Mouse (Mus musculus) hindbrain, postnatal 0 days (tissue): Measurements from ENCODE around the gene Rnf214. TPM values are rescaled to one million over a fixed set of nuclear protein-coding genes. Genes with fewer than 3 reads are reported as not detected.

Experiments
- ATAC-seq: fragments of 200-750 bp; cut with Nextera tagmentation; 2 replicates; pipeline ENCODE4 v1.8.0; 2017; ENCODE audit warnings: mild to moderate bottlenecking, moderate TSS enrichment, moderate library complexity
- DNase-seq: peaks from one replicate; pipeline ENCODE4 v3.0.0-alpha.2; 2015; ENCODE audit warnings: low spot score
- H3K27ac ChIP-seq: fragments of 300-500 bp; sonication (generic); 2 replicates; pipeline ENCODE4 v1.5.1; 2014; ENCODE audit warnings: mild to moderate bottlenecking
- H3K27me3 ChIP-seq: fragments of 300-500 bp; sonication (generic); 2 replicates; pipeline ENCODE4 v1.6.1; 2014; ENCODE audit warnings: low read length, mixed read lengths; ENCODE audit not compliant: insufficient read depth
- H3K36me3 ChIP-seq: fragments of 300-500 bp; sonication (generic); 2 replicates; pipeline ENCODE4 v1.6.1; 2014; ENCODE audit warnings: low read length, mixed read lengths; ENCODE audit not compliant: insufficient read depth
- H3K4me1 ChIP-seq: fragments of 300-500 bp; sonication (generic); 2 replicates; pipeline ENCODE4 v1.6.1; 2014; ENCODE audit warnings: antibody characterized with exemption, low read length, mixed read lengths; ENCODE audit not compliant: insufficient read depth
- H3K4me2 ChIP-seq: fragments of 300-500 bp; sonication (generic); 2 replicates; pipeline ENCODE4 v1.6.1; 2014; ENCODE audit warnings: low read depth, mild to moderate bottlenecking, low read length, moderate library complexity, mixed read lengths
- H3K4me3 ChIP-seq: fragments of 300-500 bp; sonication (generic); 2 replicates; pipeline ENCODE4 v1.5.1; 2014; ENCODE audit warnings: low read length
- H3K9ac ChIP-seq: fragments of 300-500 bp; sonication (generic); replicated peaks from 2 replicates; pipeline ENCODE4 v1.6.1; 2014; ENCODE audit warnings: mild to moderate bottlenecking, low read length, moderate library complexity, mixed read lengths
- H3K9me3 ChIP-seq: fragments of 300-500 bp; sonication (generic); 2 replicates; pipeline ENCODE4 v1.6.1; 2016; ENCODE audit warnings: low read length, mixed read lengths
- CTCF ChIP-seq: IDR thresholded peaks from 2 replicates; pipeline ENCODE4 v1.5.1; 2016; ENCODE audit warnings: antibody characterized with exemption, control low read depth, low read depth
- WGBS: fragments of 180-500 bp; shearing (Covaris S2); extraction: QIAGEN DNeasy Blood & Tissue Kit; methylation state at CpG from one replicate; pipeline ENCODE4 v1.1.7; 2014; 5-methylcytosine and 5-hydroxymethylcytosine counted together
- polyA plus RNA-seq: library from polyadenylated mRNA; unstranded; fragments of >200 nt; fragmentation: Nextera tagmentation; extraction: Ambion mirVana; gene quantifications from 2 replicates; pipeline ENCODE4 v1.2.1, GENCODE M21; 2015
- total RNA-seq: library from RNA; depleted of rRNA; stranded (reverse); fragments of >200 nt; gene quantifications from 2 replicates; pipeline ENCODE4 v1.2.3, GENCODE M21; 2014

Rnf214 gene
- total and polyA plus RNA-seq, 2 experiments from 2014 or later, result 51.9 to 77.7 TPM

DNA sequence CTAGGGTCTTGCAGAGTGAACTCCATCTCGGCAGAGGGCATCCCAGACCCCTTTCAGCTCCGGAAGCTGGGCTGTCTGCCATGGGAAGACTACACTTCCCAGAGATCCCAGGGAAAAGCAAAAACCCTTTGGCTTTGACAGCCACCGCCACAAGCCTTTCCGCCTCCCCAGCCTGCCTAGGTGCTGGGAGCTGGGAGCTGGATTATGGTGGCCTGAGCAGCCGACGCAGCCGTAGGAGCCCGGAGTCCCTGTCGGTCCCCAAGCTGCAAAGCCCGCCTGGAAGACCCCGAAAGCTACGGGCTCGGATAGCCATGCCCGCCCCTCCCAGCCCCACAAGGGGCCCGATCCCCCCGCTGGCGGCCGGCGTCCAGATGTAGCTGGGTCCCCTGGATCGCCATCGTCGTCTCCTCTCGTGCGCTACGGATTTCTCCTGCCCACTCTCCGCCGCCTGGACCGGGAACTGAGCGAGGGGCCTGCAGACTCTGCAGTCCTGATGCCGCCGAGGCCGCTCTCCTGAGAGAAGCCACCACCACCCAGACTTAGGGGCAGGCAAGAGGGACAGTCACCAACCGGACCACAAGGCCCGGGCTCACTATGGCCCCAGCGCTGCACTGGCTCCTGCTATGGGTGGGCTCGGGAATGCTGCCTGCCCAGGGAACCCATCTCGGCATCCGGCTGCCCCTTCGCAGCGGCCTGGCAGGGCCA, 68.1 kb downstream of the Rnf214 start, which contains the start of gene Bace1:
Gene Bace1 (plus strand): TSS at position 147 of the 705 bp plus-strand sequence.
- peak within 1 kb of the TSS; percentile 93 for H3K9ac ChIP-seq
- TF ChIP-seq CTCF, result peak; percentile 64
- no peaks in the 10 kb centered on the region for H3K27me3 ChIP-seq
- DNase-seq (peak; percentile 96), ATAC-seq (peak; percentile 90)
- peak within 1 kb of the TSS; percentile 95 for H3K4me2 ChIP-seq
- peak within 1 kb of the TSS; percentile 80 for H3K27ac ChIP-seq
- H3K36me3 ChIP-seq, result no peaks in the 10 kb centered on the region
- WGBS, result 1% methylated on average over 40 of the region's 40 CpGs
- peaks cover 25% of the 10 kb centered on the region for H3K4me1 ChIP-seq
- H3K9me3 ChIP-seq, result no peaks in the 10 kb centered on the region
- H3K4me3 ChIP-seq, result peak within 1 kb of the TSS; percentile 68

DNA sequence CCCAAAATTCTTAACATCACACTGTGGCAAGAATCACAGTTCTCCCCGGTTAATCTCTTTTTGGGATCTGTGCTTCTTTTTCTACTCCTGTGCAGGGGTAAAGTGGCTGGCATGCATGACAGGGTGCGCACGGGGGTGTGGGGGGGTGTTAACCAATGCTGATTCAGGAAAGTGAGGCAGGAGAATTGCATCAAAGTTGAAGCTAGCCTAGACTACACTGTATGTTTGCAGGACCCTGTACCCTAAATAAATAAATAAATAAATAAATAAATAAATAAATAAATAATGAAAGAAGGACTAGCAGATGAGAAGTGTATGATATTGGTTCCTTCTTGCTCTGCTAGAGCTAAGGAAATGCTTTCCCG, 68.7 kb downstream of the Rnf214 start:
- H3K36me3 ChIP-seq, result no peaks in the 10 kb centered on the region
- TF ChIP-seq CTCF, result no peak
- 18% methylated on average over 4 of the region's 4 CpGs for WGBS
- H3K4me3 ChIP-seq, result peak overlapping the region; percentile 68
- H3K27ac ChIP-seq, result no peak overlapping the region
- H3K9me3 ChIP-seq, result no peaks in the 10 kb centered on the region
- H3K9ac ChIP-seq, result peak overlapping the region; percentile 93; the same call in 1 of the 2 replicates
- peaks cover 25% of the 10 kb centered on the region for H3K4me1 ChIP-seq
- ATAC-seq, result peak; percentile 58; the same call in 1 of the 2 replicates
- peak overlapping the region; percentile 95 for H3K4me2 ChIP-seq
- no peak for DNase-seq
- no peaks in the 10 kb centered on the region for H3K27me3 ChIP-seq

DNA sequence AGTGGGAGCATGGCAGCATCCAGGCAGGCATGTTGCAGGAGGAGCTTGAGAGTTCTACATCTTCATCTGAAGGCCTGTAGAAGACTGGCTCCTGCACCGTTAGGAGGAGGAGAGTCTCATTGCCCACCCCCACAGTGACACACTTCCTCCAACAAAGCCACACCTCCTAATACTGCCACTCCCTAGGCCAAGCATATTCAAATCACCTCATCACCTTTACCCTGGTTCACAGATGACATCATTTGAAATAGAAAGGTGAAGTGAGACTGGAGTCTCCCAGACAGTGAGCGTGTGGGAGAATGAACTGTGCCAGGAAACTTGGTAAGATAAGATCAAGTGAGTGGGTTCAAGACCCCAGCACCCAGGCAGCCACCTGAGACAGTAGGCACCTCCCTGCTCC, 73.2 kb downstream of the Rnf214 start:
- H3K4me2 ChIP-seq, result no peak overlapping the region
- DNase-seq (no peak), ATAC-seq (no peak)
- H3K27ac ChIP-seq, result no peak overlapping the region
- H3K27me3 ChIP-seq, result no peaks in the 10 kb centered on the region
- no peak for TF ChIP-seq CTCF
- 87% methylated on average over 2 of the region's 2 CpGs for WGBS
- no peaks in the 10 kb centered on the region for H3K4me1 ChIP-seq
- no peak overlapping the region for H3K4me3 ChIP-seq
- H3K9ac ChIP-seq, result no peak overlapping the region
- H3K9me3 ChIP-seq, result no peaks in the 10 kb centered on the region
- H3K36me3 ChIP-seq, result no peaks in the 10 kb centered on the region

DNA sequence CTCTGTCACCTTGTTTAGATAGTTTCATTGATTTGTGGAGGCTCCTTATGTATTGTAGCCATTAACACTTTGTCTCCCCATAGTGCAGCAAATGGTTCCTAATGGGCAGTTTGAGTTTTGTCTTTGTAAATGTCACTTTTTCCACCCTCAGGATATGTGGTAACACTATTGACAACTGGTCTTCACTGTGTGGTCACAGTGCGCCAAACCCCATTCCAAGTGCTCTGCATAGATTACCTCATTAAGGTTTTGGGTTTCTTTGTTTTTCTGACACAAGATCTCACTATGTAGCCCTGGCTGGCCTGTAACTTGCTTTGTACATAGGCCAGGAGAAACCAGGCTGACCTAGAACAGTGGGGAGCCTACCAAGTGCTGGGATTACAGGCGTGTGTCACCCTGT, 73.8 kb downstream of the Rnf214 start:
- no peak overlapping the region for H3K27ac ChIP-seq
- H3K36me3 ChIP-seq, result no peaks in the 10 kb centered on the region
- H3K4me3 ChIP-seq, result no peak overlapping the region
- WGBS, result 85% methylated on average over 2 of the region's 2 CpGs
- no peak for DNase-seq
- TF ChIP-seq CTCF, result no peak
- H3K27me3 ChIP-seq, result no peaks in the 10 kb centered on the region
- ATAC-seq, result no peak
- no peak overlapping the region for H3K9ac ChIP-seq
- H3K4me2 ChIP-seq, result no peak overlapping the region
- no peaks in the 10 kb centered on the region for H3K9me3 ChIP-seq
- H3K4me1 ChIP-seq, result no peaks in the 10 kb centered on the region

DNA sequence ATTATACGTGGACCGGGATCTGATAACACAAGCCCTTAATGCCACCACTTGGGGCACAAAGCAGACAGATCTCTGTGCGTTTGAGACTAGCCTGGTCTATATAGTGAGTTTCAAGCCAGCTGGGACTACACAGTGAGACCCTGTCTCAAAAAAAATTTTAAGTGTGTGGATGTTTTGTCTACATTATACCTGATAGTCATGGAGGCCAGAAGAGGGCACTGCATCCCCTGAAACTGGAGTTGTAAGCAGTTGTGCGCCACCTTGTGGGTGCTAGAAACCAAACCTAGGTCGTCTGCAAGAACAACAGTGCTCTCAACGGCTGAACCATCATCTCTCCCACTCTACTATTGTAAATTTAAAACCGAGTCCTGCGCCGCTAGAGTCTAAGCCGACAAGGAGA, 77.6 kb downstream of the Rnf214 start:
- TF ChIP-seq CTCF, result peak; percentile 90
- no peaks in the 10 kb centered on the region for H3K4me1 ChIP-seq
- ATAC-seq (peak; percentile 50), DNase-seq (peak; percentile 93)
- no peaks in the 10 kb centered on the region for H3K36me3 ChIP-seq
- no peaks in the 10 kb centered on the region for H3K9me3 ChIP-seq
- H3K27me3 ChIP-seq, result no peaks in the 10 kb centered on the region
- H3K27ac ChIP-seq, result no peak overlapping the region
- H3K4me2 ChIP-seq, result peak overlapping the region; percentile 93
- WGBS, result 28% methylated on average over 10 of the region's 10 CpGs
- peak overlapping the region; percentile 84; the same call in 1 of the 2 replicates for H3K4me3 ChIP-seq
- H3K9ac ChIP-seq, result no peak overlapping the region

DNA sequence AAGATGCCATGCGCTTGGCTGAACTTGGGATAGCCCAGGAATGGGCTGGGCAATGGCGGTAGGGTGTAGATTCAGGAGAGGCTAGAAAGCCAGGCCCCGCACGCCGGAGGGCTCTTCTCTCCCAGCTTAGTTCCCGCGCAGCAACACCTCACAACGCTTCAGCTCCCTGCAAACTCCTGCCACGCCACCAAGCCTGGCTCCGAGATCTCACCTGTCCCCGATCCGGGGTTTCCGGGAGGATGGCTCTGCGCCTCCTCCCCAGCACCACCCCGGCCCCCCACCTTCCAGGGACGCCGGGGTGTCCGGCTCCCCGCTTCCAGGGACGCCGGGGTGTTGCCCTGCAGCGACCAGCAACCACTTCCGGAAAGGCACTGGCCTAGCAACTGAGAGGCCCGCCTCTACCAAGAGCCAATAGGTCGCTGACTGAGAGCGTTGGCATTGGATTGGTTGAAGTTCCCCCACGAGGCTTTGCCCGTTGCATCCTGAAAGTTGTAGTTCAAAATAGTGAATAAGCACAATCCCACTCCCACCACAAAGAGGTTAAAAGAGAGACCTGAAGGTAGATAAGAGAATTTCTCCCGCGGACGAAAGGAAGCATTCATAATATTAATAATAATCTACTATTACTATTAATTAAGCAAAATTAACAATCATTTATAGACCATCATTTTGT, 78.3 kb downstream of the Rnf214 start, which contains the start of gene Cep164:
Gene Cep164 (minus strand): TSS at position 401 of the 673 bp plus-strand sequence.
- no peak for TF ChIP-seq CTCF
- DNase-seq (peak; percentile 96), ATAC-seq (peak; percentile 96)
- no peaks in the 10 kb centered on the region for H3K4me1 ChIP-seq
- peak within 1 kb of the TSS; percentile 93 for H3K4me2 ChIP-seq
- under 1% methylated on average over 31 of the region's 31 CpGs for WGBS
- H3K9me3 ChIP-seq, result no peaks in the 10 kb centered on the region
- peak within 1 kb of the TSS; percentile 86 for H3K27ac ChIP-seq
- peak within 1 kb of the TSS; percentile 62 for H3K9ac ChIP-seq
- H3K36me3 ChIP-seq, result no peaks in the 10 kb centered on the region
- H3K4me3 ChIP-seq, result peak within 1 kb of the TSS; percentile 84
- H3K27me3 ChIP-seq, result no peaks in the 10 kb centered on the region
